ENCODE assay signal across 14 mouse cellular contexts in genomic region chr14:60422920-60423319, GRCm38 (mm10).
"Had no signal": no experiment of that assay in that cellular context is flagged by ENCODE, and none has a peak within 500 bp of the region (broad histone marks: within the 10 kb centered on the region; RNA-seq: fewer than 3 reads in every experiment).

No protein-coding gene starts in this region.

- ATAC-seq: midbrain, embryonic 16.5 days had no signal

- DNase-seq: lung, adult 18-20 months; lung, embryonic 14.5 days; lung, postnatal 10 days; lung, postnatal 4 days; midbrain, embryonic 14.5 days; retina, postnatal 1 day; right cerebral cortex, adult 18-20 months; right cerebral cortex, postnatal 25 days; right cerebral cortex, postnatal 4 days; spleen, adult 18-20 months; thymus, adult 18-20 months; thymus, postnatal 14 days; thymus, postnatal 36 days had no signal
